Mouse (Mus musculus) C2C12 (cell line): ENCODE results near the gene Aspdh.

Experiments
- CTCF ChIP-seq: IDR thresholded peaks from one replicate; pipeline ENCODE4 v1.5.1; 2011; ENCODE audit not compliant: control insufficient read depth, insufficient read depth, insufficient read length
- MAX ChIP-seq: IDR thresholded peaks from one replicate; pipeline ENCODE4 v1.6.1; 2011; ENCODE audit warnings: mild to moderate bottlenecking, control low read depth
- MYOD1 ChIP-seq: IDR thresholded peaks from one replicate; pipeline ENCODE4 v1.6.1; 2011; ENCODE audit warnings: low read depth; ENCODE audit not compliant: control insufficient read depth, insufficient read length
- MYOG ChIP-seq: IDR thresholded peaks from one replicate; pipeline ENCODE4 v1.6.1; 2011; ENCODE audit not compliant: control insufficient read depth, insufficient read length; ENCODE audit errors: extremely low read depth
- USF1 ChIP-seq: IDR thresholded peaks from one replicate; pipeline ENCODE4 v1.6.1; 2011; ENCODE audit warnings: low read depth, mild to moderate bottlenecking, control low read depth, moderate library complexity

DNA sequence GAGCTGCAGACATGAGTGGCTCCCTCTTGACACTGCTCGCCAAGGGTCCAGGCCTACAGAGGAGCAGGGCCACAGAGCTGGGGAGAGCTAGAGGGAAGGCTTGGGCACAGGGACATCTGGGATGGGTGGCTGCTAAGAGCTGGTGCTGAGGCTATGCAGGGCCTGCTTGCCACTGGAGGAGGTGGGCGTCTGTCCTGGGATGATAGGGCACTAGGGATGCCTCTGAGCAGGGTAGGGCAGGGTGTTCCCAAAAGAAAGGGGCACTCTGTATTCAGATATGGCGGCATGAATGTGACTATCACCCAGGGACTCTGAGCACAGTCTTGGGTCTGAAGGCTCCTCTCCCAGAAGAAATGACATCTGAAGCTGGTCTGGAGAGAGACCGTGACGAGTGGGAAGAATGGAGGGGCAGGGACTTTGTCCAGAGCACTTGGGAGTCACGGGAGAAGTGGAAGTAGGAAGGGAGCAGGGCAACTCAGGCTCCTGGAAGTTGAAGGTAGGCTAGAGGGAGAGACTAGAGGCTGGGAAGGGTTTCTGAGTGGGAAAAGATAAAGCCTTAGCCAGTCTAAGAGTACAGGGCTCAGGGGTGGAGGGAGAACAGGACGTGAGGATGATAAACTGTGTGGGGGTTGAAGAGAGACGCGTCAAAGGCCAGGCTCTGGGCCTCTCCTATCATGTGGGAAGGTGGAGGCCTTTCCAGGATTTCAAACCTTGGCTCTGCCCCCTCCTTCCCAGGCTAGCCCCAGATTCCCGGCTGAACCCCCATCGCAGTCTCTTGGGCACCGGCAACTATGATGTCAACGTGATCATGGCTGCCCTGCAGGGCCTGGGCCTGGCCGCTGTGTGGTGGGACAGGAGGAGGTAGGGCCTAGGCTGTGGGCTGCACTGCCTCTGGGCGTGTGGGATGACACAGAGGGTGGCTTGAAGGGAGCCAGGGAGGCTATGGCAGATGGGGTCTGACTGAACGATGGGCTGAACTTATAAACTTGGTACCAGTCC is 4.8 kb downstream of the Aspdh start:
- no peak for TF ChIP-seq CTCF
- TF ChIP-seq MAX = no peak
- no peak for TF ChIP-seq USF1
- TF ChIP-seq MYOG = no peak
- no peak for TF ChIP-seq MYOD1
